Mouse (Mus musculus) midbrain, postnatal 0 days (tissue): ENCODE measurements around the gene Gjb5. TPM values are rescaled to one million over a fixed set of nuclear protein-coding genes. Genes with fewer than 3 reads are reported as not detected.

ENCODE experiments used
- ATAC-seq: fragments of 200-750 bp; cut with Nextera tagmentation; 2 replicates; pipeline ENCODE4 v1.8.0; 2017; ENCODE audit warnings: moderate number of reproducible peaks, mild to moderate bottlenecking, moderate TSS enrichment, moderate library complexity; ENCODE audit not compliant: low FRiP score
- DNase-seq: peaks from one replicate; pipeline ENCODE4 v3.0.0-alpha.2; 2015; ENCODE audit warnings: low spot score
- H3K27ac ChIP-seq: fragments of 300-500 bp; sonication (generic); 2 replicates; pipeline ENCODE4 v1.5.1; 2014; ENCODE audit warnings: low read depth, mild to moderate bottlenecking, low read length, mixed read lengths
- H3K27me3 ChIP-seq: fragments of 300-500 bp; sonication (generic); 2 replicates; pipeline ENCODE4 v1.6.1; 2014; ENCODE audit warnings: low read length, control low read depth, mixed read lengths; ENCODE audit not compliant: insufficient read depth
- H3K36me3 ChIP-seq: fragments of 300-500 bp; sonication (generic); 2 replicates; pipeline ENCODE4 v1.6.1; 2014; ENCODE audit warnings: low read length, control low read depth, mixed read lengths; ENCODE audit not compliant: insufficient read depth
- H3K4me1 ChIP-seq: fragments of 300-500 bp; sonication (generic); 2 replicates; pipeline ENCODE4 v1.6.1; 2014; ENCODE audit warnings: mild to moderate bottlenecking, control low read depth, antibody characterized with exemption, low read length, mixed read lengths; ENCODE audit not compliant: insufficient read depth
- H3K4me2 ChIP-seq: fragments of 300-500 bp; sonication (generic); 2 replicates; pipeline ENCODE4 v1.6.1; 2014; ENCODE audit warnings: low read depth, mild to moderate bottlenecking, low read length, mixed read lengths; ENCODE audit not compliant: poor library complexity, severe bottlenecking
- H3K4me3 ChIP-seq: fragments of 300-500 bp; sonication (generic); 2 replicates; pipeline ENCODE4 v1.5.1; 2014; ENCODE audit warnings: low read depth, mild to moderate bottlenecking, low read length, moderate library complexity
- H3K9ac ChIP-seq: fragments of 300-500 bp; sonication (generic); replicated peaks from 2 replicates; pipeline ENCODE4 v1.6.1; 2014; ENCODE audit warnings: mild to moderate bottlenecking, low read length, moderate library complexity, mixed read lengths; ENCODE audit not compliant: poor library complexity, severe bottlenecking
- H3K9me3 ChIP-seq: fragments of 300-500 bp; sonication (generic); 2 replicates; pipeline ENCODE4 v1.6.1; 2016; ENCODE audit warnings: low read length, control low read depth
- CTCF ChIP-seq: IDR thresholded peaks from 2 replicates; pipeline ENCODE4 v1.5.1; 2016; ENCODE audit warnings: antibody characterized with exemption, mild to moderate bottlenecking
- WGBS: fragments of 180-500 bp; shearing (Covaris S2); extraction: QIAGEN DNeasy Blood & Tissue Kit; methylation state at CpG from one replicate; pipeline ENCODE4 v1.1.7; 2014; 5-methylcytosine and 5-hydroxymethylcytosine counted together
- polyA plus RNA-seq: library from polyadenylated mRNA; unstranded; fragments of >200 nt; fragmentation: Nextera tagmentation; extraction: Ambion mirVana; gene quantifications from 2 replicates; pipeline ENCODE4 v1.2.1, GENCODE M21; 2015
- total RNA-seq: library from RNA; depleted of rRNA; stranded (reverse); fragments of >200 nt; gene quantifications from 2 replicates; pipeline ENCODE4 v1.2.3, GENCODE M21; 2014

Gene Gjb5
- total and polyA plus RNA-seq, 2 experiments from 2014 or later = 0.35 to 0.49 TPM

GRCm38 (mm10) chr4:127368379-127368973 is 10.5 kb upstream of the Gjb5 start:
- Histone ChIP-seq H3K4me1 (peaks cover 4% of the 10 kb centered on the region; the same call in 1 of the 2 replicates), H3K4me2 (no peak overlapping the region), H3K9ac (no peak overlapping the region), H3K27me3 (no peaks in the 10 kb centered on the region), H3K27ac (no peak overlapping the region), H3K4me3 (no peak overlapping the region), H3K9me3 (no peaks in the 10 kb centered on the region), H3K36me3 (no peaks in the 10 kb centered on the region)
- TF ChIP-seq CTCF = peak; percentile 99
- WGBS = 29% methylated on average over 13 of the region's 13 CpGs
- DNase-seq = peak; percentile 82
- ATAC-seq = 0 out of 2 replicates have a peak, but pooled peaks have one; percentile 36

- Histone ChIP-seq H3K4me3 (no peak overlapping the region), H3K27me3 (no peaks in the 10 kb centered on the region), H3K27ac (no peak overlapping the region), H3K4me2 (no peak overlapping the region), H3K4me1 (peaks cover 4% of the 10 kb centered on the region; the same call in 1 of the 2 replicates), H3K36me3 (no peaks in the 10 kb centered on the region), H3K9me3 (no peaks in the 10 kb centered on the region), H3K9ac (no peak overlapping the region)
- ATAC-seq = no peak
- no peak for TF ChIP-seq CTCF
- DNase-seq = no peak
- 16% methylated on average over 4 of the region's 4 CpGs for WGBS
Measured at GRCm38 (mm10) chr4:127365834-127366233, 7.9 kb upstream of the Gjb5 start.

GRCm38 (mm10) chr4:127365433-127365832 is 7.5 kb upstream of the Gjb5 start:
- TF ChIP-seq CTCF = no peak
- ATAC-seq = no peak
- DNase-seq = no peak
- H3K9ac ChIP-seq = no peak overlapping the region
- no peak overlapping the region for H3K4me3 ChIP-seq
- no peaks in the 10 kb centered on the region for H3K27me3 ChIP-seq
- no peaks in the 10 kb centered on the region for H3K9me3 ChIP-seq
- H3K27ac ChIP-seq = no peak overlapping the region
- WGBS = 32% methylated on average over 5 of the region's 5 CpGs
- H3K4me2 ChIP-seq = no peak overlapping the region
- H3K36me3 ChIP-seq = no peaks in the 10 kb centered on the region
- H3K4me1 ChIP-seq = peaks cover 4% of the 10 kb centered on the region; the same call in 1 of the 2 replicates

DNA sequence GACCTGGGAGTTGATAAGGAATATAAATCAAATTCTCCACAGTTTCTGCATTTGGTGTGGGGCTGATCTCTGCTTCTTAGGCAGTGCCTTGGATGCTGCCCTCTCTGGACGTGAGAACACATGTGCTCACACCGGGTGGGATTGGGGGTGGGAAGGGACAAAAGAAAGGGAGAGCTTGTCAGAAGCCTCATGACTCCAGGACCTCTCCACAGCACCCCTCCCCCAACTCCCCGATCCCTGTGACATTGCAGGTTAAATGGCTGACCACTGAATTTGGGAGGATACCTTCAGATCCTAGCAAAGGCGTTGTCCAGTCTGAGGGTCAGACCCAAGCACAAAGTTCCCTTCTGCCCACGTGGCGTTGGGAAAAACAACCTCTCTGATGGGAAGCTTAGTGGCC is 6.5 kb upstream of the Gjb5 start:
- ATAC-seq = no peak
- no peak overlapping the region for H3K4me2 ChIP-seq
- TF ChIP-seq CTCF = no peak
- H3K36me3 ChIP-seq = no peaks in the 10 kb centered on the region
- H3K4me3 ChIP-seq = no peak overlapping the region
- no peaks in the 10 kb centered on the region for H3K9me3 ChIP-seq
- 62% methylated on average over 6 of the region's 6 CpGs for WGBS
- H3K4me1 ChIP-seq = peaks cover 4% of the 10 kb centered on the region; the same call in 1 of the 2 replicates
- H3K27ac ChIP-seq = no peak overlapping the region
- H3K27me3 ChIP-seq = no peaks in the 10 kb centered on the region
- no peak overlapping the region for H3K9ac ChIP-seq
- no peak for DNase-seq

DNA sequence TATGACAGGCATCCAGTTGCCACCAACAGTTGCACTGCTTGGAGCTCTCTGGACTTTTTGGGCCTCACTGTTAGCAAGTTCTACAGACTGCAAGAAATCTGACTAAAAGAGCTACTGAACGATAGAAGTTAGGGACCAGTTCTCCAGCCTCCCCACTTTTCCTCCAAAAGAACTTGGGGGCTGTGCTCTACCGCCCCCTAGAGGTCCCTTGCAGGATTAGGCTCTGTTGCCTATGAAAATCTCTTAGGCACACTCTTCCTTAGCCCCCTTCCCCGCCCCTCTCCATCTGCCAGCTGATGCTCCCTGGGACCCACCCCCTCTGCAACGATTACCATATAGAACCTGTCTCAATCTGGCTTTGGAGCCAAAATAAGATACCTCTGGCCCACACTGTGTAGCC is 5.3 kb upstream of the Gjb5 start:
- no peaks in the 10 kb centered on the region for H3K9me3 ChIP-seq
- H3K4me1 ChIP-seq = no peaks in the 10 kb centered on the region
- no peaks in the 10 kb centered on the region for H3K27me3 ChIP-seq
- H3K36me3 ChIP-seq = no peaks in the 10 kb centered on the region
- H3K4me3 ChIP-seq = no peak overlapping the region
- 68% methylated on average over 4 of the region's 4 CpGs for WGBS
- no peak overlapping the region for H3K4me2 ChIP-seq
- no peak for DNase-seq
- TF ChIP-seq CTCF = peak; percentile 39; the same call in 1 of the 2 replicates
- no peak overlapping the region for H3K9ac ChIP-seq
- no peak for ATAC-seq
- H3K27ac ChIP-seq = no peak overlapping the region

- 67% methylated on average over 3 of the region's 3 CpGs for WGBS
- Histone ChIP-seq H3K9ac (no peak overlapping the region), H3K36me3 (no peaks in the 10 kb centered on the region), H3K27ac (no peak overlapping the region), H3K4me1 (no peaks in the 10 kb centered on the region), H3K4me3 (no peak overlapping the region), H3K4me2 (no peak overlapping the region), H3K27me3 (no peaks in the 10 kb centered on the region), H3K9me3 (no peaks in the 10 kb centered on the region)
- DNase-seq = no peak
- no peak for TF ChIP-seq CTCF
- ATAC-seq = no peak
Measured at GRCm38 (mm10) chr4:127362520-127362919, 4.5 kb upstream of the Gjb5 start.
